Mouse (Mus musculus) spleen, postnatal 14 days (tissue): Measurements from ENCODE around the gene Cers5.

ENCODE experiments used
- DNase-seq, 2 experiments: peaks; one replicate each; pipeline ENCODE4 v3.0.0; 2021 to 2022; ENCODE audit warnings: low spot score in 2 of 2

The Cers5 gene

GRCm38 (mm10) chr15:99725341-99726155 lies 47.1 kb downstream of the Cers5 start, which contains the start of gene Cox14:
Cox14 (plus strand) TSS chr15:99725618.
- DNase-seq: peak; percentile 84 to 89

- DNase-seq: no peak
Observed at GRCm38 (mm10) chr15:99724292-99725021, 48.2 kb downstream of the Cers5 start.

- DNase-seq: no peak
Observed at GRCm38 (mm10) chr15:99723515-99724291, 49.0 kb downstream of the Cers5 start.

GRCm38 (mm10) chr15:99723120-99723514 lies 49.6 kb downstream of the Cers5 start:
- DNase-seq: no peak

GRCm38 (mm10) chr15:99721921-99722743 lies 50.6 kb downstream of the Cers5 start:
- DNase-seq: no peak

GRCm38 (mm10) chr15:99719865-99720264 lies 52.8 kb downstream of the Cers5 start:
- no peak for DNase-seq

GRCm38 (mm10) chr15:99718461-99719021 lies 54.1 kb downstream of the Cers5 start:
- DNase-seq: no peak

- no peak for DNase-seq
Observed at GRCm38 (mm10) chr15:99717386-99718334, 55.0 kb downstream of the Cers5 start, which contains the start of gene Gpd1. Gpd1 (plus strand) TSS chr15:99717515.

- DNase-seq: no peak
Observed at GRCm38 (mm10) chr15:99716814-99717213, 55.9 kb downstream of the Cers5 start.

- DNase-seq: no peak
Observed at GRCm38 (mm10) chr15:99715982-99716746, 56.5 kb downstream of the Cers5 start.

GRCm38 (mm10) chr15:99715361-99715865 lies 57.3 kb downstream of the Cers5 start:
- peak; percentile 31 to 43 for DNase-seq

GRCm38 (mm10) chr15:99714858-99715257 lies 57.8 kb downstream of the Cers5 start:
- DNase-seq: peak; percentile 44 to 66

- DNase-seq: no peak
Observed at GRCm38 (mm10) chr15:99714206-99714605, 58.5 kb downstream of the Cers5 start.

GRCm38 (mm10) chr15:99713569-99713968 lies 59.1 kb downstream of the Cers5 start:
- no peak for DNase-seq

GRCm38 (mm10) chr15:99712666-99713559 lies 59.8 kb downstream of the Cers5 start:
- no peak for DNase-seq

- DNase-seq: no peak
Observed at GRCm38 (mm10) chr15:99711491-99711890, 61.2 kb downstream of the Cers5 start.
